Mouse (Mus musculus) kidney, adult 2 months (tissue): Measurements from ENCODE around the gene Reep3.

Source experiments
- CTCF ChIP-seq: fragments of 200-500 bp; conservative IDR thresholded peaks from 2 replicates; pipeline ENCODE4 v1.5.1; 2011; ENCODE audit warnings: low read depth, mild to moderate bottlenecking, control low read depth, low read length, moderate library complexity, mixed read lengths; ENCODE audit not compliant: insufficient read depth, insufficient read length
- POLR2A ChIP-seq: fragments of 200-500 bp; IDR thresholded peaks from one replicate; pipeline ENCODE4 v1.6.1; 2011; ENCODE audit warnings: low read depth, low read length, control low read depth

GRCm38 (mm10) chr10:67111799-67112177 lies 15.0 kb upstream of the Reep3 start:
- TF ChIP-seq CTCF, result no peak
- TF ChIP-seq POLR2A, result no peak
